Mouse (Mus musculus): ENCODE data around the gene Fam45a. TPM values are rescaled to one million over a fixed set of nuclear protein-coding genes. Genes with fewer than 3 reads are reported as not detected.
"Not testable (repeated sequence)": the region's sequence is repeated elsewhere in the genome, so short reads cannot be mapped to it uniquely, and the experiment has no call there.

Fam45a gene
- polyA plus RNA-seq, 1 experiment from 2014 or later: 39.4 TPM

- not testable (repeated sequence) for H3K27me3 ChIP-seq (replicated peaks); H3K9ac ChIP-seq; H3K36me3 ChIP-seq (replicated peaks); H3K27ac ChIP-seq; H3K4me2 ChIP-seq; ATAC-seq (replicated peaks); H3K4me1 ChIP-seq; H3K9me3 ChIP-seq; H3K4me3 ChIP-seq
- WGBS: 95% methylated on average over 4 of the region's 4 CpGs
Measured at GRCm38 (mm10) chr19:60866169-60866568, 54.8 kb downstream of the Fam45a start.

DNA sequence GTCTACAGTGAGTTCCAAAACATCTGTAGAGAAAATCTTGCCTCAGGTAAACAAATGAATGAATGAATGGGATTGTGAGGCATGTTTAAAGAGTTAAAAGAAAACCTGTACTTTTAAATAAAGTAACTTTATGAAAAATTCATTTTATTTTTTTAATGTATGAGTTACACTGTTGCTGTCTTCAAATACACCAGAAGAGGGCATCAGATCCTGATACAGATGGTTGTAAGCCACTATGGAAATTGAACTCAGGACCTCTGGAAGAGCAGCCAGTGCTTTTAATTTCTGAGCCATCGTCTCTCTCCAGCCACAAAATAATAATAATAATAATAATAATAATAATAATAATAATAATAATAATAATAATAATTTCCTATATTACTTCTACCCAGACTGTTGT lies 59.1 kb downstream of the Fam45a start:
- Histone ChIP-seq H3K4me1 (peaks cover 5% of the 10 kb centered on the region; the same call in 1 of the 2 replicates), H3K9me3 (no peaks in the 10 kb centered on the region), H3K27me3 (replicated peaks) (no peaks in the 10 kb centered on the region), H3K4me2 (no peak overlapping the region), H3K4me3 (no peak overlapping the region), H3K9ac (no peak overlapping the region), H3K36me3 (replicated peaks) (no peaks in the 10 kb centered on the region), H3K27ac (no peak overlapping the region)
- no peak for ATAC-seq (replicated peaks)
- WGBS: 83% methylated on average over 1 of the region's 1 CpGs

- Histone ChIP-seq H3K4me1 (peaks cover 5% of the 10 kb centered on the region; the same call in 1 of the 2 replicates), H3K36me3 (replicated peaks) (no peaks in the 10 kb centered on the region), H3K27me3 (replicated peaks) (no peaks in the 10 kb centered on the region), H3K9ac (no peak overlapping the region), H3K27ac (no peak overlapping the region), H3K4me3 (no peak overlapping the region), H3K4me2 (no peak overlapping the region), H3K9me3 (no peaks in the 10 kb centered on the region)
- ATAC-seq (replicated peaks): no peak
- WGBS: 94% methylated on average over 5 of the region's 5 CpGs
Measured at GRCm38 (mm10) chr19:60871366-60871765, 60.0 kb downstream of the Fam45a start.

DNA sequence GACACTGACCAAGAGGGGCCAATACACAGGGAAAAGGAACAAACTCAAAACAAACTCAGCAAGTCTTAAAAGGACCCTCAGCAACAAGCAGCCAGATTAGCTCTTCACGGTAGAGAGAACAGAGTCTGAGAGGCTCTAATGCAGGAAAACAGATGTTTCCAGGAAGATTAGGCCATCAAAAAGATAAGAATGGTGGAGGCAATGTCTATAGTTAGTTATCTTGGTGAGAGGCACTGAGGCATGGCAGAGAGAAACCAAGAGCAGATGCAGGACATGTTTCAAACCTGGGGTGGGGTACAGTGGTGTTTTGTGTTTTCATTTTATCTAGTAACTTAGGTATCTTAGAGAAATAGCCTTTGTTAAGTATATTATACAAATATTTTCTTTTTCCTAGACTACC lies 60.9 kb downstream of the Fam45a start:
- no peak overlapping the region for H3K27ac ChIP-seq
- H3K4me1 ChIP-seq: peaks cover 5% of the 10 kb centered on the region; the same call in 1 of the 2 replicates
- no peaks in the 10 kb centered on the region for H3K36me3 ChIP-seq (replicated peaks)
- no peak overlapping the region for H3K4me3 ChIP-seq
- 7% methylated on average over 1 of the region's 1 CpGs for whole genome bisulfite sequencing
- no peak overlapping the region for H3K4me2 ChIP-seq
- H3K27me3 ChIP-seq (replicated peaks): no peaks in the 10 kb centered on the region
- H3K9me3 ChIP-seq: no peaks in the 10 kb centered on the region
- H3K9ac ChIP-seq: no peak overlapping the region
- ATAC-seq (replicated peaks): no peak

DNA sequence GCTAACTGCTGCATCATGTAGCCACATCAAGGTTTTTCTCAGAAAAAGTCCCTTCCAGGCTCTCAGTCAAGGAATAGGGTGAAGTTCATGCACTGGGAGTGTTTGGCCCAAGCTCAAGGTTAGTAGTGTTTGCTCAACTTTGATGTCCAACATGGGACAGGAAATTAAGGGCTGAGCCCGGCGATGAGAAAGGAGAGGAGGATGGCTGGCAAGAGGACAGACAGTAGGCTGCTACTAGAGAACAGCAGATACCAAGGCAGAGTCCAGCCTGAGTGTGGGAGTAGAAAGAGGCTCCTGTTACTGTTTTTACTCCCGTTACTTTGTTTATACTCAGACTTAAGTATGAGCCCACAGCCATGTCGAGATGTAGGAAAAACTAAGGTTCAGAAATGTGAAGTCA lies 62.1 kb downstream of the Fam45a start:
- H3K9ac ChIP-seq: no peak overlapping the region
- ATAC-seq (replicated peaks): no peak
- H3K4me3 ChIP-seq: peak overlapping the region; percentile 60
- no peaks in the 10 kb centered on the region for H3K36me3 ChIP-seq (replicated peaks)
- peak overlapping the region; percentile 80; the same call in 1 of the 2 replicates for H3K27ac ChIP-seq
- peak overlapping the region; percentile 74 for H3K4me2 ChIP-seq
- no peaks in the 10 kb centered on the region for H3K9me3 ChIP-seq
- no peaks in the 10 kb centered on the region for H3K27me3 ChIP-seq (replicated peaks)
- WGBS: 28% methylated on average over 4 of the region's 4 CpGs
- H3K4me1 ChIP-seq: peaks cover 5% of the 10 kb centered on the region; the same call in 1 of the 2 replicates

- Histone ChIP-seq H3K27me3 (replicated peaks) (no peaks in the 10 kb centered on the region), H3K9ac (peak within 1 kb of the TSS; percentile 58), H3K4me1 (peaks cover 5% of the 10 kb centered on the region; the same call in 1 of the 2 replicates), H3K9me3 (no peaks in the 10 kb centered on the region), H3K27ac (peak within 1 kb of the TSS; percentile 80), H3K36me3 (replicated peaks) (no peaks in the 10 kb centered on the region), H3K4me2 (peak within 1 kb of the TSS; percentile 74), H3K4me3 (peak within 1 kb of the TSS; percentile 60)
- WGBS: under 1% methylated on average over 28 of the region's 28 CpGs
- ATAC-seq (replicated peaks): peak; percentile 99
Measured at GRCm38 (mm10) chr19:60874064-60874694, 62.8 kb downstream of the Fam45a start, which contains the start of gene Prdx3. TSS of gene Prdx3 (minus strand) at chr19:60874556.

DNA sequence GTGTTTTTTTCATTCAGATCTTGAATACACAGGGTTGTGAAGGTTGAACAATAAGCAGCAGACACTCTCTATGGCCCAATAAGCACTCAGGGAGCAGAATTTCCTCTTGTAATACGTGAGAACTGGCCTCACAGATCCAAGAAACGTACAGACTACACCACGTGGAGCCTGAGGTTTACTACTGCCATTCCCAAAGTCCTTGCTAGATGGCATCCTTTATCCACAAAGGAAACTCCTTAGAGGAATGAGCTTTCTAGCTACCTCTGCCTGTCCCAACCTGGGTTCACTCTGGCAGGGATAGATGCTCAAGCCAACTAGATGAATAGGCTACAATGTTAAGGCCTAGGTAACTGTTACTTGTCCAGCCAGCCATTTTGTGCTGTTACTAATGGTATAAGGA lies 71.7 kb downstream of the Fam45a start:
- Histone ChIP-seq H3K27me3 (replicated peaks) (no peaks in the 10 kb centered on the region), H3K9ac (no peak overlapping the region), H3K36me3 (replicated peaks) (no peaks in the 10 kb centered on the region), H3K4me3 (no peak overlapping the region), H3K4me2 (no peak overlapping the region), H3K27ac (no peak overlapping the region), H3K4me1 (no peaks in the 10 kb centered on the region), H3K9me3 (no peaks in the 10 kb centered on the region)
- 5% methylated on average over 3 of the region's 3 CpGs for WGBS
- no peak for ATAC-seq (replicated peaks)

Small RNAs within 50 kb of the gene (microRNA-seq; reads per million reads assigned to microRNA genes)
- not detected for gene mmu-mir-3084-1

Other genes with a start within 250 kb of the Fam45a start
- 23.0 and 24.9 TPM in 2 replicates for gene Cacul1, start 230.6 kb upstream of the Fam45a start, polyA plus RNA-seq (2015; fragmentation: Nextera tagmentation; extraction: Ambion mirVana)
- 21.1 and 22.7 TPM in 2 replicates for gene Nanos1, start 55.6 kb upstream of the Fam45a start, polyA plus RNA-seq (2015; fragmentation: Nextera tagmentation; extraction: Ambion mirVana)
- gene Eif3a, start 20.9 kb upstream of the Fam45a start, polyA plus RNA-seq (2015; fragmentation: Nextera tagmentation; extraction: Ambion mirVana): 109 and 111 TPM in 2 replicates
- gene Sfxn4, start 49.9 kb downstream of the Fam45a start, polyA plus RNA-seq (2015; fragmentation: Nextera tagmentation; extraction: Ambion mirVana): 10.7 and 11.5 TPM in 2 replicates
- 87.2 and 90.3 TPM in 2 replicates for gene Prdx3, start 63.0 kb downstream of the Fam45a start, polyA plus RNA-seq (2015; fragmentation: Nextera tagmentation; extraction: Ambion mirVana)
- gene Grk5, start 78.2 kb downstream of the Fam45a start, polyA plus RNA-seq (2015; fragmentation: Nextera tagmentation; extraction: Ambion mirVana): 2.5 and 2.6 TPM in 2 replicates

Data from midbrain, embryonic 15.5 days (tissue).